Mouse (Mus musculus): ENCODE measurements around the gene Stmn3. TPM values are rescaled to one million over a fixed set of nuclear protein-coding genes. Genes with fewer than 3 reads are reported as not detected.

The Stmn3 gene
- polyA plus RNA-seq (2015; fragmentation: Nextera tagmentation; extraction: Ambion mirVana) = 1,527 and 1,727 TPM in 2 replicates

- peak; percentile 90 for ATAC-seq
- Histone ChIP-seq H3K36me3 (ENCODE audit: control insufficient read depth, insufficient read depth, low read length) (no peaks in the 10 kb centered on the region), H3K4me1 (ENCODE audit: control insufficient read depth, insufficient read depth, low read length) (peaks cover 27% of the 10 kb centered on the region), H3K4me3 (ENCODE audit: low read depth, low read length) (peak within 1 kb of the TSS; percentile 74), H3K9me3 (replicated peaks; ENCODE audit: control insufficient read depth, low read length, poor library complexity, severe bottlenecking) (no peaks in the 10 kb centered on the region), H3K9ac (ENCODE audit: low read depth, low read length) (peak within 1 kb of the TSS; percentile 91), H3K27ac (ENCODE audit: low read length) (peak within 1 kb of the TSS; percentile 96), H3K4me2 (ENCODE audit: low read length) (peak within 1 kb of the TSS; percentile 96), H3K27me3 (ENCODE audit: control insufficient read depth, insufficient read depth, low read depth, low read length) (peaks cover 3% of the 10 kb centered on the region; the same call in 1 of the 2 replicates)
- under 1% methylated on average over 20 of the region's 23 CpGs for WGBS
Measured at GRCm38 (mm10) chr2:181314080-181314810, at the start of gene Stmn3. Gene Stmn3, minus strand, starts transcription at chr2:181314500.

GRCm38 (mm10) chr2:181363946-181364345 lies 49.6 kb upstream of the Stmn3 start:
- WGBS = 78% methylated on average over 3 of the region's 3 CpGs
- peaks cover 22% of the 10 kb centered on the region for H3K36me3 ChIP-seq (ENCODE audit: control insufficient read depth, insufficient read depth, low read length)
- H3K4me1 ChIP-seq (ENCODE audit: control insufficient read depth, insufficient read depth, low read length) = peaks cover 34% of the 10 kb centered on the region
- no peak for ATAC-seq
- H3K9me3 ChIP-seq (replicated peaks; ENCODE audit: control insufficient read depth, low read length, poor library complexity, severe bottlenecking) = no peaks in the 10 kb centered on the region
- H3K4me2 ChIP-seq (ENCODE audit: low read length) = peak overlapping the region; percentile 98
- H3K27me3 ChIP-seq (ENCODE audit: control insufficient read depth, insufficient read depth, low read depth, low read length) = no peaks in the 10 kb centered on the region
- H3K9ac ChIP-seq (ENCODE audit: low read depth, low read length) = peak overlapping the region; percentile 90
- no peak overlapping the region for H3K27ac ChIP-seq (ENCODE audit: low read length)
- H3K4me3 ChIP-seq (ENCODE audit: low read depth, low read length) = peak overlapping the region; percentile 91

GRCm38 (mm10) chr2:181356780-181357179 lies 42.5 kb upstream of the Stmn3 start:
- Histone ChIP-seq H3K4me2 (ENCODE audit: low read length) (no peak overlapping the region), H3K4me3 (ENCODE audit: low read depth, low read length) (no peak overlapping the region), H3K27ac (ENCODE audit: low read length) (no peak overlapping the region), H3K27me3 (ENCODE audit: control insufficient read depth, insufficient read depth, low read depth, low read length) (no peaks in the 10 kb centered on the region), H3K9ac (ENCODE audit: low read depth, low read length) (no peak overlapping the region), H3K36me3 (ENCODE audit: control insufficient read depth, insufficient read depth, low read length) (peaks cover 18% of the 10 kb centered on the region), H3K4me1 (ENCODE audit: control insufficient read depth, insufficient read depth, low read length) (no peaks in the 10 kb centered on the region), H3K9me3 (replicated peaks; ENCODE audit: control insufficient read depth, low read length, poor library complexity, severe bottlenecking) (no peaks in the 10 kb centered on the region)
- 83% methylated on average over 3 of the region's 3 CpGs for WGBS
- no peak for ATAC-seq

GRCm38 (mm10) chr2:181342766-181343165 lies 28.5 kb upstream of the Stmn3 start:
- 95% methylated on average over 6 of the region's 6 CpGs for WGBS
- Histone ChIP-seq H3K27ac (ENCODE audit: low read length) (no peak overlapping the region), H3K4me1 (ENCODE audit: control insufficient read depth, insufficient read depth, low read length) (no peaks in the 10 kb centered on the region), H3K4me3 (ENCODE audit: low read depth, low read length) (no peak overlapping the region), H3K36me3 (ENCODE audit: control insufficient read depth, insufficient read depth, low read length) (peaks cover 28% of the 10 kb centered on the region), H3K9me3 (replicated peaks; ENCODE audit: control insufficient read depth, low read length, poor library complexity, severe bottlenecking) (no peaks in the 10 kb centered on the region), H3K27me3 (ENCODE audit: control insufficient read depth, insufficient read depth, low read depth, low read length) (no peaks in the 10 kb centered on the region), H3K9ac (ENCODE audit: low read depth, low read length) (no peak overlapping the region), H3K4me2 (ENCODE audit: low read length) (no peak overlapping the region)
- no peak for ATAC-seq

GRCm38 (mm10) chr2:181340426-181340825 lies 26.1 kb upstream of the Stmn3 start:
- ATAC-seq = no peak
- Histone ChIP-seq H3K4me1 (ENCODE audit: control insufficient read depth, insufficient read depth, low read length) (no peaks in the 10 kb centered on the region), H3K9me3 (replicated peaks; ENCODE audit: control insufficient read depth, low read length, poor library complexity, severe bottlenecking) (no peaks in the 10 kb centered on the region), H3K36me3 (ENCODE audit: control insufficient read depth, insufficient read depth, low read length) (peaks cover 25% of the 10 kb centered on the region), H3K4me2 (ENCODE audit: low read length) (no peak overlapping the region), H3K4me3 (ENCODE audit: low read depth, low read length) (no peak overlapping the region), H3K9ac (ENCODE audit: low read depth, low read length) (no peak overlapping the region), H3K27me3 (ENCODE audit: control insufficient read depth, insufficient read depth, low read depth, low read length) (no peaks in the 10 kb centered on the region), H3K27ac (ENCODE audit: low read length) (no peak overlapping the region)
- 80% methylated on average over 4 of the region's 4 CpGs for WGBS

GRCm38 (mm10) chr2:181334023-181334422 lies 19.7 kb upstream of the Stmn3 start:
- Histone ChIP-seq H3K27ac (ENCODE audit: low read length) (no peak overlapping the region), H3K4me1 (ENCODE audit: control insufficient read depth, insufficient read depth, low read length) (no peaks in the 10 kb centered on the region), H3K4me3 (ENCODE audit: low read depth, low read length) (no peak overlapping the region), H3K9me3 (replicated peaks; ENCODE audit: control insufficient read depth, low read length, poor library complexity, severe bottlenecking) (no peaks in the 10 kb centered on the region), H3K9ac (ENCODE audit: low read depth, low read length) (no peak overlapping the region), H3K27me3 (ENCODE audit: control insufficient read depth, insufficient read depth, low read depth, low read length) (no peaks in the 10 kb centered on the region), H3K4me2 (ENCODE audit: low read length) (no peak overlapping the region), H3K36me3 (ENCODE audit: control insufficient read depth, insufficient read depth, low read length) (peaks cover 6% of the 10 kb centered on the region)
- ATAC-seq = no peak
- WGBS = 58% methylated on average over 3 of the region's 3 CpGs

- Histone ChIP-seq H3K27ac (ENCODE audit: low read length) (no peak overlapping the region), H3K4me3 (ENCODE audit: low read depth, low read length) (no peak overlapping the region), H3K4me1 (ENCODE audit: control insufficient read depth, insufficient read depth, low read length) (no peaks in the 10 kb centered on the region), H3K4me2 (ENCODE audit: low read length) (no peak overlapping the region), H3K9me3 (replicated peaks; ENCODE audit: control insufficient read depth, low read length, poor library complexity, severe bottlenecking) (no peaks in the 10 kb centered on the region), H3K27me3 (ENCODE audit: control insufficient read depth, insufficient read depth, low read depth, low read length) (no peaks in the 10 kb centered on the region), H3K9ac (ENCODE audit: low read depth, low read length) (no peak overlapping the region), H3K36me3 (ENCODE audit: control insufficient read depth, insufficient read depth, low read length) (peaks cover 6% of the 10 kb centered on the region)
- no peak for ATAC-seq
Measured at GRCm38 (mm10) chr2:181332542-181332941, 18.2 kb upstream of the Stmn3 start.

GRCm38 (mm10) chr2:181326098-181326497 lies 11.8 kb upstream of the Stmn3 start:
- WGBS = 91% methylated on average over 2 of the region's 2 CpGs
- no peak overlapping the region for H3K27ac ChIP-seq (ENCODE audit: low read length)

GRCm38 (mm10) chr2:181322136-181322535 lies 7.8 kb upstream of the Stmn3 start:
- Histone ChIP-seq H3K9me3 (replicated peaks; ENCODE audit: control insufficient read depth, low read length, poor library complexity, severe bottlenecking) (no peaks in the 10 kb centered on the region), H3K36me3 (ENCODE audit: control insufficient read depth, insufficient read depth, low read length) (peaks cover 17% of the 10 kb centered on the region), H3K4me1 (ENCODE audit: control insufficient read depth, insufficient read depth, low read length) (peaks cover 9% of the 10 kb centered on the region), H3K27me3 (ENCODE audit: control insufficient read depth, insufficient read depth, low read depth, low read length) (no peaks in the 10 kb centered on the region), H3K9ac (ENCODE audit: low read depth, low read length) (no peak overlapping the region), H3K4me3 (ENCODE audit: low read depth, low read length) (no peak overlapping the region), H3K27ac (ENCODE audit: low read length) (no peak overlapping the region), H3K4me2 (ENCODE audit: low read length) (no peak overlapping the region)
- WGBS = 79% methylated on average over 5 of the region's 5 CpGs
- no peak for ATAC-seq

More at GRCm38 (mm10) chr2:181326098-181326497, 11.8 kb upstream of the Stmn3 start:
- ATAC-seq = no peak
- peaks cover 24% of the 10 kb centered on the region for H3K36me3 ChIP-seq (ENCODE audit: control insufficient read depth, insufficient read depth, low read length)
- H3K9me3 ChIP-seq (replicated peaks; ENCODE audit: control insufficient read depth, low read length, poor library complexity, severe bottlenecking) = no peaks in the 10 kb centered on the region
- H3K4me3 ChIP-seq (ENCODE audit: low read depth, low read length) = no peak overlapping the region
- no peak overlapping the region for H3K4me2 ChIP-seq (ENCODE audit: low read length)
- no peak overlapping the region for H3K9ac ChIP-seq (ENCODE audit: low read depth, low read length)
- no peaks in the 10 kb centered on the region for H3K4me1 ChIP-seq (ENCODE audit: control insufficient read depth, insufficient read depth, low read length)
- no peaks in the 10 kb centered on the region for H3K27me3 ChIP-seq (ENCODE audit: control insufficient read depth, insufficient read depth, low read depth, low read length)

All from midbrain, embryonic 16.5 days (tissue).